Mouse (Mus musculus) liver, embryonic 14.5 days (tissue): ENCODE results near the gene Olfr373. TPM values are rescaled to one million over a fixed set of nuclear protein-coding genes. Genes with fewer than 3 reads are reported as not detected.
A peak's percentile ranks its signal among the peaks of the same experiment; 100 is the strongest.

Source experiments
- ATAC-seq: fragments of 200-750 bp; cut with Nextera tagmentation; 2 replicates; pipeline ENCODE4 v1.8.0; 2017; ENCODE audit warnings: moderate number of reproducible peaks, mild to moderate bottlenecking, moderate library complexity; ENCODE audit not compliant: insufficient read depth
- DNase-seq, 3 experiments: peaks; one replicate each; pipeline ENCODE4 v3.0.0-alpha.2; 2012 to 2013; ENCODE audit warnings: low read depth in 3 of 3, low spot score in 3 of 3
- H3K27ac ChIP-seq: fragments of 300-500 bp; sonication (generic); 2 replicates; pipeline ENCODE4 v1.5.1; 2014; ENCODE audit warnings: moderate library complexity, mild to moderate bottlenecking, control low read depth, inconsistent platforms
- H3K27me3 ChIP-seq: fragments of 300-500 bp; sonication (generic); 2 replicates; pipeline ENCODE4 v1.6.1; 2014; ENCODE audit warnings: mild to moderate bottlenecking, low read length, moderate library complexity; ENCODE audit not compliant: control insufficient read depth, insufficient read depth
- H3K36me3 ChIP-seq: fragments of 300-500 bp; sonication (generic); replicated peaks from 2 replicates; pipeline ENCODE4 v1.6.1; 2014; ENCODE audit warnings: low read depth; ENCODE audit not compliant: control insufficient read depth, insufficient read depth
- H3K4me1 ChIP-seq, 2 experiments: fragments of 200-500 bp in 1 of 2; fragments of 300-500 bp in 1 of 2; sonication (generic) in 1 of 2; replicated peaks; 2 replicates each; pipeline ENCODE4 v1.6.1; 2012 to 2014; ENCODE audit warnings: antibody characterized with exemption in 1 of 2, inconsistent platforms in 1 of 2, low read length in 1 of 2; ENCODE audit not compliant: control insufficient read depth in 2 of 2, insufficient read depth in 2 of 2
- H3K4me2 ChIP-seq: fragments of 300-500 bp; sonication (generic); 2 replicates; pipeline ENCODE4 v1.6.1; 2014; ENCODE audit warnings: low read depth, mild to moderate bottlenecking, control low read depth, moderate library complexity
- H3K4me3 ChIP-seq, 2 experiments: fragments of 200-500 bp in 1 of 2; fragments of 300-500 bp in 1 of 2; sonication (generic) in 1 of 2; 2 replicates each; pipeline ENCODE4 v1.5.1; 2012 to 2014; ENCODE audit warnings: low read depth in 2 of 2, low read length in 2 of 2, mild to moderate bottlenecking in 2 of 2, control low read depth in 1 of 2, inconsistent platforms in 1 of 2, moderate library complexity in 1 of 2; ENCODE audit not compliant: insufficient read depth in 1 of 2
- H3K9ac ChIP-seq: fragments of 300-500 bp; sonication (generic); replicated peaks from 2 replicates; pipeline ENCODE4 v1.6.1; 2014; ENCODE audit warnings: mild to moderate bottlenecking, control low read depth, moderate library complexity
- H3K9me3 ChIP-seq: fragments of 300-500 bp; sonication (generic); 2 replicates; pipeline ENCODE4 v1.6.1; 2016; ENCODE audit warnings: low read length, mixed read lengths; ENCODE audit not compliant: control insufficient read depth
- CTCF ChIP-seq: IDR thresholded peaks from 2 replicates; pipeline ENCODE4 v1.5.1; 2016; ENCODE audit warnings: antibody characterized with exemption, low read depth, control low read depth
- EP300 ChIP-seq: IDR thresholded peaks from 2 replicates; pipeline ENCODE4 v1.6.1; 2016; ENCODE audit warnings: antibody characterized with exemption, low read depth
- WGBS: fragments of 180-500 bp; shearing (Covaris S2); extraction: QIAGEN DNeasy Blood & Tissue Kit; methylation state at CpG from one replicate; pipeline ENCODE4 v1.1.7; 2014; ENCODE audit not compliant: insufficient replicate concordance; 5-methylcytosine and 5-hydroxymethylcytosine counted together
- polyA plus RNA-seq, 2 experiments: library from polyadenylated mRNA; depleted of rRNA in 1 of 2; stranded (reverse) in 1 of 2; unstranded in 1 of 2; fragments of >200 nt; fragmentation: Nextera tagmentation in 1 of 2; extraction: Ambion mirVana in 1 of 2; gene quantifications; 2 replicates each; pipeline versions ENCODE4 v1.2.1 to v1.2.3; 2012 to 2014

Olfr373 gene
- polyA plus RNA-seq, 2 experiments = not detected

DNA sequence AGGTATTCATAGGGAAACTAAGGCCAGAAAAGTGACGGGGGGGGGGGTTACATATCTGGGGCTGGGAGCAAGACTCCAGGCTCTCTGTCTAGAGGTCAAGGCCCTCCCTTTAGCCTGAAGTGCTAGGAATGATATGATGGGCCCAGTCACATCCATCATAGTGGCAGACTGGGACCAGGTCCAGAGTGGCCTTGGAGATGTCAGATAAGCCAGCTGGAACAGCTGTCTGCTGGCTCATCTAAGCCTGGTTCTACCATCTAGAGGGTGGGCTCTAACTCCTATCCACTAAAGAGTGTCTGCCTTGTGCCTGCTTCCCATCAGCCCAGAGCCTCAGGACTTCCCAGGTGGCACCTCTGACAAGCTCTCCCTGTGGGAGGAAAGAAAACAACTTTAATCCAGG is 49.9 kb downstream of the Olfr373 start:
- no peaks in the 10 kb centered on the region for H3K9me3 ChIP-seq
- H3K27ac ChIP-seq = no peak overlapping the region
- ATAC-seq = no peak
- 41% methylated on average over 1 of the region's 1 CpGs for WGBS
- TF ChIP-seq EP300 = no peak
- no peak for TF ChIP-seq CTCF
- H3K9ac ChIP-seq = no peak overlapping the region
- H3K4me1 ChIP-seq = peaks cover 0 to 15% of the 10 kb centered on the region in 2 experiments; a peak in 3 of 4 replicates
- no peak for DNase-seq
- peaks cover 24% of the 10 kb centered on the region for H3K27me3 ChIP-seq
- H3K4me2 ChIP-seq = no peak overlapping the region
- H3K4me3 ChIP-seq = no peak overlapping the region
- H3K36me3 ChIP-seq = no peaks in the 10 kb centered on the region

DNA sequence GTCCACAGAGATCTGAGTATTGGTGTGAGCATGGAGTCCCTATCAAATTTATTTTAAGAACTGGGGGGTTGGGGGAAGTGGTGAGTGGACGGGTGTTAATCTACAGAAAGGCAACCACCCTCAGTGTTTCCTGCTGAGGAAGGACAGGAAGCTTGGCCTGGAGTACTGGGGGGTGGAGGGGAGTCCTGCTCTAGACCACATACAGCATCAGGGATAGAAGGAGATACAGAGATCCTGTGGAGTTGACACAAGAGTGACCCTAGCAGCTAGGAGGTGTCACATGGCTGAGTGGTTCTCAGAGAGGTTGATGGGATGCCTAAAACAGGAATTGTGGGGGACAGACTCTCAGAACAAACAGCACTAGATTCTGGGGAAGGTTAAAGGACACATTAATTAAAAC is 50.5 kb downstream of the Olfr373 start:
- peak; percentile 27; the same call in 1 of the 2 replicates for ATAC-seq
- Histone ChIP-seq H3K9ac (no peak overlapping the region), H3K27me3 (peaks cover 24% of the 10 kb centered on the region), H3K4me1 (peaks cover 0 to 15% of the 10 kb centered on the region in 2 experiments; a peak in 3 of 4 replicates), H3K4me3 (no peak overlapping the region), H3K27ac (no peak overlapping the region), H3K9me3 (no peaks in the 10 kb centered on the region), H3K4me2 (no peak overlapping the region), H3K36me3 (no peaks in the 10 kb centered on the region)
- DNase-seq = no peak
- no peak for TF ChIP-seq CTCF
- TF ChIP-seq EP300 = no peak
- WGBS = 21% methylated on average over 1 of the region's 1 CpGs

- Histone ChIP-seq H3K4me2 (peak within 1 kb of the TSS; percentile 73), H3K9me3 (no peaks in the 10 kb centered on the region), H3K27me3 (peaks cover 24% of the 10 kb centered on the region), H3K4me1 (peaks cover 0 to 15% of the 10 kb centered on the region in 2 experiments; a peak in 3 of 4 replicates), H3K27ac (peak within 1 kb of the TSS; percentile 39; the same call in 1 of the 2 replicates), H3K4me3 (peak within 1 kb of the TSS; percentile 59 to 68), H3K36me3 (no peaks in the 10 kb centered on the region), H3K9ac (peak within 1 kb of the TSS; percentile 68)
- ATAC-seq (peak; percentile 60), DNase-seq (no peak)
- TF ChIP-seq EP300 = no peak
- no peak for TF ChIP-seq CTCF
- 2% methylated on average over 46 of the region's 49 CpGs for WGBS
These were observed 51.9 kb downstream of the Olfr373 start, which contains the start of gene Tpm4 for GRCm38 (mm10) chr8:72134756-72135445. Gene Tpm4, plus strand, starts transcription at chr8:72134975.

GRCm38 (mm10) chr8:72135446-72136301 is 52.7 kb downstream of the Olfr373 start:
- Histone ChIP-seq H3K4me2 (peak overlapping the region; percentile 73), H3K4me1 (peaks cover 0 to 15% of the 10 kb centered on the region in 2 experiments; a peak in 3 of 4 replicates), H3K27me3 (peaks cover 24% of the 10 kb centered on the region), H3K9ac (peak overlapping the region; percentile 68), H3K27ac (peak overlapping the region; percentile 39), H3K36me3 (no peaks in the 10 kb centered on the region), H3K4me3 (peak overlapping the region; percentile 59 to 68), H3K9me3 (no peaks in the 10 kb centered on the region)
- ATAC-seq (peak; percentile 43), DNase-seq (no peak)
- WGBS = under 1% methylated on average over 62 of the region's 62 CpGs
- TF ChIP-seq EP300 (no peak), CTCF (peak; percentile 30; the same call in 1 of the 2 replicates)
